Mouse (Mus musculus): ENCODE results near the gene Ip6k1.

The Ip6k1 gene

GRCm38 (mm10) chr9:108027867-108028266 is 25.6 kb downstream of the Ip6k1 start:
- DNase-seq (ENCODE audit: extremely low read depth, low read depth): no peak

DNA sequence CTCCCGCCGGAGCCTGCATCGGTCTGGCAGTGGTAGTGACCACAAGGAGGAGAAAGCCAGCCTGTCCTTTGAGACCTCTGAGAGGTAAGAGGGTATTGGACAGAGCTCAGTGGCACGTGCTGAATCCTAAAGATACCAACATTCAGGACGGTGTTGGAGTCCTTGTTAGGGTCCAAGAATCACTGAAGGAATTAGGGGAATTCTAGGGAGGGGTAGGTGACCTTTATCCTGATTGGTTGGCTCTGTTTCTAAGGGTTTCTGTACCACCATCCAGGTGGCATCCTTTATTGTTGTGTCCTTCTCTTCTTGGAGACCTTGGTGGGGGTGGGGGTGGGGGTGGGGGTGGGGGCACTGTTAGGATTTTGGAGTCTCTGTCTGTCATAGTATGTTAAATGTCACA is 29.8 kb downstream of the Ip6k1 start:
- no peak for DNase-seq (ENCODE audit: extremely low read depth, low read depth)

- peak; percentile 31 for DNase-seq (ENCODE audit: extremely low read depth, low read depth)
Measured at GRCm38 (mm10) chr9:108035331-108036156, 33.2 kb downstream of the Ip6k1 start.

DNA sequence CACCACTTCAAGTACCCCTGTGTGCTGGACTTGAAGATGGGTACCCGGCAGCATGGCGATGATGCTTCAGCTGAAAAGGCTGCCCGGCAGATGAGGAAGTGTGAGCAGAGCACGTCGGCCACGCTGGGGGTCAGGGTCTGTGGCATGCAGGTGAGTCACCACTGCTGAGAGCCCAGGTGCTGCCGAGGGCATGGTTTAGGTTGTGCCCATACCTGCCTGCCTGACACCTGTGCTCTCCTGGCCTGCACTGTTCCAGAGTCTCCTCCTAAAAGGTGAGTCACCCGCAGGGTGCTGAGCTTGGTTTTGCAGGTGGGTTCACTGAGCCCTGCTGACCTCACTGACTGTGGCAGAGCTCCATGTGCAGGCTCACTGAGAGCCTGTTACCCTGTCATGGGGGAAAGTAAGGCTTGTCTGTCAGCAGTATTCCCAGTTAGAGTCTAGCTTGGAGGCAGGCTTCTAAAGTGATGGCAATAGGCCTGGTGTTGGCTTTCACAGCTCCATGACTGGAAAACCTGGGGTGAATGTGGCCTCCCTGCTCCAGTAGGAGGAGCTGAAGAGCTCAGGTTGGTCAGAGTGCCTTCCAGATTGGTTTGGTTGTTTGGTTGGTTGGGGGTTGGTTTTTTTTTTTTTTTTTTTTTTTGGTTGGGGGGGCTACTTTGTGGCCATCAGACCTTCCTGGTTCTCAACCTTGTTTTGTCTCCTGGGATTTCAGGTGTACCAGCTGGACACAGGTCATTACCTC is 42.6 kb downstream of the Ip6k1 start:
- no peak for DNase-seq (ENCODE audit: extremely low read depth, low read depth)

DNA sequence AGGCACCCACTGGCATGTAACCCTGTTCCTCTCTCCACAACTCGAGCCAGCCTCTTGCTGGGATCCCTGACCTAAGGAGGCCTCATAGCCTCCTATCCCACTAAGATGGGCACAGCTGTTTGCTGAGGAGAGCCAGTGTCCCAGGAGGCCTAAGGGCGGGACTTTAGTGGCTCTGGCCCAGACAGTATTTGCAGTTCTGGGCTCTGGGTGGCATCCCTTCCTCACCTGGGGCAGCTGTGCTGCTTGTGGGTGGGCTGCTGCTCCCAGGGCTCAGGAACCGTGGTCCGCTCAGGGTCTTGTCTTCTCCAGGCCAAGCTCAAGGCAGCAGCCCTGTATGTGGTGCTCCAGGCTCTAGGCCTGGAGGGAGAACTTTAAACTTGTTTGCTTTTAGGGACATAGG is 44.3 kb downstream of the Ip6k1 start:
- DNase-seq (ENCODE audit: extremely low read depth, low read depth): no peak

- peak; percentile 30 for DNase-seq (ENCODE audit: extremely low read depth, low read depth)
Measured at GRCm38 (mm10) chr9:108047601-108048565, 45.6 kb downstream of the Ip6k1 start.

- DNase-seq (ENCODE audit: extremely low read depth, low read depth): peak; percentile 23
Measured at GRCm38 (mm10) chr9:108048566-108048955, 46.3 kb downstream of the Ip6k1 start.

- peak; percentile 96 for DNase-seq (ENCODE audit: extremely low read depth, low read depth)
Measured at GRCm38 (mm10) chr9:108049016-108049455, 46.7 kb downstream of the Ip6k1 start, which contains the start of gene Gmppb. Gene Gmppb, plus strand, starts transcription at chr9:108049242.

DNA sequence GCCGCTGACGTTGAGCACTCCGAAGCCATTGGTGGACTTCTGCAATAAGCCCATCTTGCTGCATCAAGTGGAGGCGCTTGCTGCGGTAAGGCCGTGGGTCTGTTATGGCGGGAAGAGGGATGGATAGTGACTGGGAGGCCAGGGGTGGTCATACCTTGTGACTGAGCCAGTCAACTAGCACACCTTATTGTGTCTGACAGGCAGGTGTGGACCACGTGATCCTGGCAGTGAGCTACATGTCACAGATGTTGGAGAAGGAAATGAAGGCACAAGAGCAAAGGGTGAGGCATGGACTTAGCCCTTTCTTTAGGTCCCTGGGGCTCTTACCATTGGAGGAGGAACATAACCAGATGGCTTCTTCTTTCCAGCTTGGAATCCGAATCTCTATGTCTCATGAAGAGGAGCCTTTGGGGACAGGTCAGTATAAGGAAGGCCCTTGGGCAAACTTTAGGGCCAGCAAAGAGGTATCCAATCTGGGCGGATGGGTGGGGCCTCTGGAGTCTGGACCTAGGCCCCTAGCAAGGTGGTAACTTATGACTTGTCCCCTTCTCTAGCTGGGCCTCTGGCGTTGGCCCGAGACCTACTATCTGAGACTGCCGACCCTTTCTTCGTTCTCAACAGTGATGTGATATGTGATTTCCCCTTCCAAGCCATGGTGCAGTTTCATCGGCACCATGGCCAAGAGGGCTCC is 47.4 kb downstream of the Ip6k1 start:
- peak; percentile 19 for DNase-seq (ENCODE audit: extremely low read depth, low read depth)

- no peak for DNase-seq (ENCODE audit: extremely low read depth, low read depth)
Measured at GRCm38 (mm10) chr9:108051184-108051930, 49.1 kb downstream of the Ip6k1 start.

GRCm38 (mm10) chr9:108051931-108052220 is 49.6 kb downstream of the Ip6k1 start:
- no peak for DNase-seq (ENCODE audit: extremely low read depth, low read depth)

GRCm38 (mm10) chr9:108052411-108052810 is 50.1 kb downstream of the Ip6k1 start:
- DNase-seq (ENCODE audit: extremely low read depth, low read depth): no peak

GRCm38 (mm10) chr9:108052885-108053664 is 50.8 kb downstream of the Ip6k1 start, which contains the start of gene Amigo3:
Gene Amigo3, plus strand, starts transcription at chr9:108053159.
- peak; percentile 91 for DNase-seq (ENCODE audit: extremely low read depth, low read depth)

- no peak for DNase-seq (ENCODE audit: extremely low read depth, low read depth)
Measured at GRCm38 (mm10) chr9:108053665-108054225, 51.4 kb downstream of the Ip6k1 start.

DNA sequence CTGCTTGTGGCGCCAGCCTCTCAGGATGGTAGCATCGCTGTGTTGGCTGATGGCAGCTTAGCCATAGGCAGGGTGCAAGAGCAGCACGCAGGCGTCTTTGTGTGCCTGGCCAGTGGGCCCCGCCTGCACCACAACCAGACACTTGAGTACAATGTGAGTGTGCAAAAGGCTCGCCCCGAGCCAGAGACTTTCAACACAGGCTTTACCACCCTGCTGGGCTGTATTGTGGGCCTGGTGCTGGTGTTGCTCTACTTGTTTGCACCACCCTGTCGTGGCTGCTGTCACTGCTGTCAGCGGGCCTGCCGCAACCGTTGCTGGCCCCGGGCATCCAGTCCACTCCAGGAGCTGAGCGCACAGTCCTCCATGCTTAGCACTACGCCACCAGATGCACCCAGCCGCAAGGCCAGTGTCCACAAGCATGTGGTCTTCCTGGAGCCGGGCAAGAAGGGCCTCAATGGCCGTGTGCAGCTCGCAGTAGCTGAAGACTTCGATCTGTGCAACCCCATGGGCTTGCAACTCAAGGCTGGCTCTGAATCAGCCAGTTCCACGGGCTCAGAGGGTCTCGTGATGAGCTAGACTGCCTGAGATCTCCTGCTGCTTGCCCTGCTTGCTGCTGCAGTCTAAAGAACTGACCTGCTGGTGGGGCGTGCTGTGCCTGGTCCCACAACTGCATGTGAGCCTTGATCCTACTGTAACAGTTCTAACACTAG is 52.2 kb downstream of the Ip6k1 start:
- no peak for DNase-seq (ENCODE audit: extremely low read depth, low read depth)

DNA sequence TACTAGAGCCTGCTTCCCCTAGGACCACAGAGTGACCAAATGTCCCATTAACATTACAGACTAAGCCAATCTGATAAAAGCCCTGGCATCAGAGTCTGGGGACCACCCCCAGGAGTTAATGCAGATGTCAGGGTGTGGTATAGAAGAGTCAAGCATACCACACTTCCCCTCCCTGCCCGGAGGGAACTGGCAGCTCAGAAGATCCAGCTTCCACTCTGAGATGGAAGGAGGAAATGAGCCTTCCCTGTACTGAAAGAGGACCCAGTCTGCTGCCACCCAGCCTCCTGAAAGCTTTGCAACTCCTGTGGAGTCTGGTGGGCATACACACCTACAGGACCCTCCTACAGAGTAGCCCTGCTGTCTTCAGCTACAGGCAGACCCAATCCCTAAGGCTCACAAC is 52.8 kb downstream of the Ip6k1 start:
- no peak for DNase-seq (ENCODE audit: extremely low read depth, low read depth)

DNA sequence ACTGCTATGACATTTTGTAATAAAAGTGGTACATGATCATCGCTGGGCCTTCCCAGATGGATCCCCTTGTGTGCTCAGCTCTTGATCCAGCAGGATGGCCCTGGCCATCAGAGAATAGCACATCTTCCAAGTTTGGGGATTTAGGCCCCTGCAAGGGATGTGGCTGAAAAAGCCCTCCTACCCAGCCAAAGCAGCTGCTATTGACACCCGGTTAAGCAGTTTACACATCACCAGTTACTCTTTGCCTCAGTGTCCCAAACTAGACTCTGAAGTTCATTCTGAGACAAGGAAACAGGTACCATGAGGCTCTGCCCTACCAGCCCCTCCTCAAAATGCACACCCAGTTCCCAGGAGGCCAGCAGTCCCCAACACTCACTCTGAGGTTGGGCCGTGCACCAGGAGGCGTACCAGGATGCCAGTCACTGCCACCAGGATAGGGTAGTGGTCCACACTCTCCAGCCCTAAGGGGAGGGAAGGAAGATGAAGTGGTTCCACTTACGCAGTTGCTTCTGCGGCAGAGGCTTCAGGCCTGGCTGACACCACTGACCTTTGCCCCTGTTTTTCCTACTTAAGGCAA is 53.4 kb downstream of the Ip6k1 start:
- no peak for DNase-seq (ENCODE audit: extremely low read depth, low read depth)
